Mouse (Mus musculus) liver, embryonic 14.5 days (tissue): ENCODE data around the gene Fcna. TPM values are rescaled to one million over a fixed set of nuclear protein-coding genes. Genes with fewer than 3 reads are reported as not detected.

Source experiments
- ATAC-seq: fragments of 200-750 bp; cut with Nextera tagmentation; 2 replicates; pipeline ENCODE4 v1.8.0; 2017; ENCODE audit warnings: moderate number of reproducible peaks, mild to moderate bottlenecking, moderate library complexity; ENCODE audit not compliant: insufficient read depth
- DNase-seq, 3 experiments: peaks; one replicate each; pipeline ENCODE4 v3.0.0-alpha.2; 2012 to 2013; ENCODE audit warnings: low read depth in 3 of 3, low spot score in 3 of 3
- H3K27ac ChIP-seq: fragments of 300-500 bp; sonication (generic); 2 replicates; pipeline ENCODE4 v1.5.1; 2014; ENCODE audit warnings: moderate library complexity, mild to moderate bottlenecking, control low read depth, inconsistent platforms
- H3K27me3 ChIP-seq: fragments of 300-500 bp; sonication (generic); 2 replicates; pipeline ENCODE4 v1.6.1; 2014; ENCODE audit warnings: mild to moderate bottlenecking, low read length, moderate library complexity; ENCODE audit not compliant: control insufficient read depth, insufficient read depth
- H3K36me3 ChIP-seq: fragments of 300-500 bp; sonication (generic); replicated peaks from 2 replicates; pipeline ENCODE4 v1.6.1; 2014; ENCODE audit warnings: low read depth; ENCODE audit not compliant: control insufficient read depth, insufficient read depth
- H3K4me1 ChIP-seq, 2 experiments: fragments of 200-500 bp in 1 of 2; fragments of 300-500 bp in 1 of 2; sonication (generic) in 1 of 2; replicated peaks; 2 replicates each; pipeline ENCODE4 v1.6.1; 2012 to 2014; ENCODE audit warnings: antibody characterized with exemption in 1 of 2, inconsistent platforms in 1 of 2, low read length in 1 of 2; ENCODE audit not compliant: control insufficient read depth in 2 of 2, insufficient read depth in 2 of 2
- H3K4me2 ChIP-seq: fragments of 300-500 bp; sonication (generic); 2 replicates; pipeline ENCODE4 v1.6.1; 2014; ENCODE audit warnings: low read depth, mild to moderate bottlenecking, control low read depth, moderate library complexity
- H3K4me3 ChIP-seq, 2 experiments: fragments of 200-500 bp in 1 of 2; fragments of 300-500 bp in 1 of 2; sonication (generic) in 1 of 2; 2 replicates each; pipeline ENCODE4 v1.5.1; 2012 to 2014; ENCODE audit warnings: low read depth in 2 of 2, low read length in 2 of 2, mild to moderate bottlenecking in 2 of 2, control low read depth in 1 of 2, inconsistent platforms in 1 of 2, moderate library complexity in 1 of 2; ENCODE audit not compliant: insufficient read depth in 1 of 2
- H3K9ac ChIP-seq: fragments of 300-500 bp; sonication (generic); replicated peaks from 2 replicates; pipeline ENCODE4 v1.6.1; 2014; ENCODE audit warnings: mild to moderate bottlenecking, control low read depth, moderate library complexity
- H3K9me3 ChIP-seq: fragments of 300-500 bp; sonication (generic); 2 replicates; pipeline ENCODE4 v1.6.1; 2016; ENCODE audit warnings: low read length, mixed read lengths; ENCODE audit not compliant: control insufficient read depth
- CTCF ChIP-seq: IDR thresholded peaks from 2 replicates; pipeline ENCODE4 v1.5.1; 2016; ENCODE audit warnings: antibody characterized with exemption, low read depth, control low read depth
- EP300 ChIP-seq: IDR thresholded peaks from 2 replicates; pipeline ENCODE4 v1.6.1; 2016; ENCODE audit warnings: antibody characterized with exemption, low read depth
- WGBS: fragments of 180-500 bp; shearing (Covaris S2); extraction: QIAGEN DNeasy Blood & Tissue Kit; methylation state at CpG from one replicate; pipeline ENCODE4 v1.1.7; 2014; ENCODE audit not compliant: insufficient replicate concordance; 5-methylcytosine and 5-hydroxymethylcytosine counted together
- polyA plus RNA-seq, 2 experiments: library from polyadenylated mRNA; depleted of rRNA in 1 of 2; stranded (reverse) in 1 of 2; unstranded in 1 of 2; fragments of >200 nt; fragmentation: Nextera tagmentation in 1 of 2; extraction: Ambion mirVana in 1 of 2; gene quantifications; 2 replicates each; pipeline versions ENCODE4 v1.2.1 to v1.2.3; 2012 to 2014

Gene Fcna
- polyA plus RNA-seq, 2 experiments: 23.4 to 47.1 TPM

DNA sequence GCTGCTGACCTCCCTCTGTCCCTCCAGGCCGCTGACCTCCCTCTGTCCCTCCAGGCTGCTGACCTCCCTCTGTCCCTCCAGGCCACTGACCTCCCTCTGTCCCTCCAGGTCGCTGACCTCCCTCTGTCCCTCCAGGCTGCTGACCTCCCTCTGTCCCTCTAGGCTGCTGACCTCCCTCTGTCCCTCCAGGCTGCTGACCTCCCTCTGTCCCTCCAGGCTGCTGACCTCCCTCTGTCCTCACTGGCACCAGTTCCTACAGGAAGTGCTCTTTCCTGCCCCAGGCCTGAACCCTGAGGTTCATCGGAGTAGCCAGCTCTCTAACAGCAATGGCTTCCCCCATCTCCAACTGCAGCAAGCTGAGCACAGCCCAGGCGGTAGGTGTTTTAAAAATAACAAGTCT is 908 bp upstream of the Fcna start:
- H3K4me3 ChIP-seq: no peak overlapping the region
- WGBS: 32% methylated on average over 4 of the region's 4 CpGs
- no peak overlapping the region for H3K27ac ChIP-seq
- no peaks in the 10 kb centered on the region for H3K27me3 ChIP-seq
- TF ChIP-seq EP300 (no peak), CTCF (no peak)
- no peak for ATAC-seq
- no peaks in the 10 kb centered on the region for H3K36me3 ChIP-seq
- DNase-seq: no peak
- H3K9me3 ChIP-seq: no peaks in the 10 kb centered on the region
- H3K9ac ChIP-seq: no peak overlapping the region
- H3K4me2 ChIP-seq: no peak overlapping the region
- H3K4me1 ChIP-seq: no peaks in the 10 kb centered on the region

DNA sequence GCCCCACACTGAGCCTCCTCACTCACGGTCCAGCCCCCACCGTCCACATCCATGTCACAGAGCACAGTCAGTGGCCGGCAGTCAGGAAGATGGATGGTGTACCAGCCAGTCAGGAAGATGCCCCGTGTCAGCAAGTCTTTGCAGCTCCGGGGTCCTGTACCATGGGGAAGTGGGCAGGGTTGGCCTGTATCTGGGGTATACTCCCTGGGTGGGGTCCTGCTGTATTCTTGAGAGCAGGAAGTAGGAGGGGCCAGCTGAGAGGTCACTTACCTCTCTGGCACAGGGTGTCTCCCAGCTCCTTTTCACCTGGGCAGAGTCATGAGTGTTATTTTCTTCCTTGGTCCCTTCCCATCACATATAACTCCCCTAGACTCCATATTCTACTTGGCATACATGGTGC is 1.8 kb downstream of the Fcna start:
- Histone ChIP-seq H3K9ac (no peak overlapping the region), H3K9me3 (no peaks in the 10 kb centered on the region), H3K27me3 (no peaks in the 10 kb centered on the region), H3K36me3 (no peaks in the 10 kb centered on the region), H3K27ac (no peak overlapping the region), H3K4me1 (peaks cover 0 to 5% of the 10 kb centered on the region in 2 experiments; a peak in 2 of 4 replicates), H3K4me2 (no peak overlapping the region), H3K4me3 (no peak overlapping the region)
- DNase-seq (no peak), ATAC-seq (no peak)
- 32% methylated on average over 5 of the region's 5 CpGs for WGBS
- TF ChIP-seq EP300 (no peak), CTCF (no peak)

DNA sequence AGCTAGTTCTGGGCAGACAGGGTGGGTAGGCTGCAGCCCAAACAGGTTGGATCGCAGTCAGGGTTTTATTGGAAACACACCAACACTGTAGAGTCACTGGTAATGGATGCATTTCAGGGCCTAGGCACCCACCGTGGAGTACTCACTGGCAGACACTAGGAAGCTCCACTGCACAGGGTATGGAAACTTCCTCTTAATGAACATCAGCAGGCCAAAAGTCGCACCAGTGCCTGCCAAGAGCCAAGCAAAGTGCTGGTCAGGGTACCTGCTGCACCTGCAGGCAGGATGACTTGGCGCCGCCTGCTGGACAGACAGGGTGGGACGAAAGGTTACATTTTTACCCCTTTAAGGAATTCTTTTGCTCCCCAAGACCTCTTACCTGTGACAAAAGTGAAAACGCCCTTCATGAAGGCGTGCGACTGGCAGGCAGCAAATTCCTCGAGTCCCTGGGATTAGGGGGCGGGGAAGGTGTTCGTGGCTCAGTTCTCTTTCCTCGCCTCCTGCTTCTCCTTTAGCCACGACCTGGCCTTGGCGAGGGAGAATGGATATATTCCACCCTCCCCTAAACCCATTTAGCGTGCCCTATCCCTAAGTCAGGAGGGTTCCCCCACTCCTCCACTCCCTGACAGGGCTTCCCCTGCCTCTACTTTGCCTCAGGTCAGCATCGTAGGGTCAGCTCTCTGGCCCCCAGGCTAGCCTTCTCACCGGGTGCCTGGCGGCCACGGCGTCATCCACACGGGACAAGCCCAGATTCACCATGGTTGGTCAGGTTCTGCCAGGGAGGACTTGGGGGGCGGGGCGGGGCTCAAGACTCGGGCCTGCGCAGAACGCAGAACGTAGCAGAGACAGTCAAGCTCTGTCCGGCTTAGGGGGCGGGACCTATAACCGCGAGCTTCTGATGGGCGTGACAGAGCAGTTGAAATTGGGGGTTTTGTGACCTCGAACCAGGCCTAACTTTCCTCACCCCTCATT is 6.3 kb downstream of the Fcna start, which contains the start of gene Tmem141:
Gene Tmem141 (minus strand): TSS at position 777 of the 972 bp plus-strand sequence.
- ATAC-seq: peak; percentile 78
- DNase-seq: peak; percentile 56 to 60 (median 59)
- Histone ChIP-seq H3K27ac (no peak within 1 kb of the TSS), H3K4me2 (peak within 1 kb of the TSS; percentile 69), H3K4me3 (peak within 1 kb of the TSS; percentile 51 to 61), H3K27me3 (peaks cover 15% of the 10 kb centered on the region), H3K9ac (no peak within 1 kb of the TSS), H3K4me1 (peaks cover 0 to 6% of the 10 kb centered on the region in 2 experiments; a peak in 2 of 4 replicates), H3K9me3 (no peaks in the 10 kb centered on the region), H3K36me3 (no peaks in the 10 kb centered on the region)
- TF ChIP-seq EP300 (no peak), CTCF (peak; percentile 88)
- 8% methylated on average over 34 of the region's 34 CpGs for WGBS

DNA sequence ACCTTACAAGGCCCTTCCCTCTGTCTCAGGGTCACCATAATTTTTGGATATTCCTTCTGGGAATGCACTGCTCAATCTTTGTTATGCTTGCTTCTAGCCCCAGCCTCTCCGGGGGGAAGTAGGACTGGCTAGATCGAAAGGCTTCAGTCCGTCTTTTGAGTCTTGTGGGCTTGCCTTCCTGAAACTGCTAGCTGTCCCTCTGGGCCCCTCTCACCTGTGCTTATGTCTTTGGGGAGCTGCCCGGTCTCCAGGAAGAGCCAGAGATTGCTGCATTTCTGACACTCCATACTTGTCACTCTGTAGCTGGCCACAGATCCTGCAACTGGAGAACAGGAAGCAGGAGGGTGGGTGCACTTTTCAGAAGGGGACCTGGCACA is 7.0 kb downstream of the Fcna start:
- ATAC-seq (no peak), DNase-seq (no peak)
- Histone ChIP-seq H3K27me3 (peaks cover 21% of the 10 kb centered on the region), H3K9ac (no peak overlapping the region), H3K9me3 (no peaks in the 10 kb centered on the region), H3K36me3 (no peaks in the 10 kb centered on the region), H3K27ac (no peak overlapping the region), H3K4me1 (peaks cover 0 to 6% of the 10 kb centered on the region in 2 experiments; a peak in 2 of 4 replicates), H3K4me2 (no peak overlapping the region), H3K4me3 (no peak overlapping the region)
- WGBS: 51% methylated on average over 4 of the region's 4 CpGs
- no peak for TF ChIP-seq EP300
- no peak for TF ChIP-seq CTCF

DNA sequence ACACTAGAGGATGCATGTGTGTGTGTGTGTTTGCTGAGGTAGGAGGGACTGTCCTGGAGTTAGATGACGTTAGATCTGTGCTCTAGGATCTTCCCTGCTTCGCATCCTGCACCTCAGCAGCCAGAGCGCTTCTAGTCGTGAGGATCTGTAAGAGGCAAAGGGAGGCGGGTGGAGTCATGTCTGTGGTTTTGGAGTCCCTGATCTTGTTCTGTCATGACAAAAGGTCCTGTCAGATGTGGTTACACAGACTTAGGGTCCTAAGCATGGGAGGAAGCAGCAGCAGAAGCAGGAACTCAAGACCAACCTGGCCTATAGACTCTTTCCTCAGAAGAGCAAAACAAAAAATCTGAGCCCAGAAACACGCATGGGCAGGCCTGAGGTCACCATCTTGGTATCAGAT is 7.4 kb downstream of the Fcna start:
- H3K36me3 ChIP-seq: no peaks in the 10 kb centered on the region
- H3K4me3 ChIP-seq: no peak overlapping the region
- DNase-seq: no peak
- peaks cover 23% of the 10 kb centered on the region for H3K27me3 ChIP-seq
- no peaks in the 10 kb centered on the region for H3K9me3 ChIP-seq
- no peak overlapping the region for H3K4me2 ChIP-seq
- H3K4me1 ChIP-seq: peaks cover 0 to 6% of the 10 kb centered on the region in 2 experiments; a peak in 2 of 4 replicates
- TF ChIP-seq EP300 (no peak), CTCF (no peak)
- ATAC-seq: no peak
- WGBS: 17% methylated on average over 6 of the region's 6 CpGs
- no peak overlapping the region for H3K9ac ChIP-seq
- H3K27ac ChIP-seq: no peak overlapping the region
